ENCODE assay signal across 21 mouse cellular contexts in the genomic region with DNA sequence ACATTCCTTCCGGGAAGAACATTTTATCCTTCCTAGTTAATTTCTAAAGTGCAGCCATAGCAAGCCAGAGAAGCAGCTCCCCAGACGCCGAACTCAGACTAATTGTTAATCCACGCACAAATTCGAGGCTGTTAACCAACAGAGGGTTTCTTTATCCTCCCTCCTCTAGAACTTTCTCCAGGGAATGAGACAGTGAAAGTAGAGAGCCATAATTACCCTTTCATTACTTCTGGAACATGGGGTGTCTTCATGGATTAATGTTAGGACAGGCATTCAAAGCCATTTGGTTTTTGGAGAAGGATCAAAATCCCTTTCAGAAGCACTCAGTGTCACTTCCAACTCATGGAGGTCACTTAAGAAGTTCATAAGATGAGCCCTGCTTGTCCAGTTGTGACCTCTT.
"Had no signal": no experiment of that assay in that cellular context is flagged by ENCODE, and none has a peak within 500 bp of the region (broad histone marks: within the 10 kb centered on the region; RNA-seq: fewer than 3 reads in every experiment).

No protein-coding gene starts in this region.

- H3K27me3 ChIP-seq: heart, embryonic 13.5 days; heart, embryonic 15.5 days; hindbrain, embryonic 13.5 days; hindbrain, embryonic 15.5 days; kidney, embryonic 15.5 days; limb, embryonic 13.5 days; limb, embryonic 15.5 days; liver, embryonic 12.5 days had no signal

- DNase-seq: gastrocnemius, postnatal 14 days; gastrocnemius, postnatal 36 days; heart, adult 11 months; heart, adult 2 months; heart, postnatal 4 days; kidney, adult 11 months; kidney, adult 2 months; kidney, adult 9 months; kidney, postnatal 14 days; kidney, postnatal 36 days had no signal

- H3K4me3 ChIP-seq: heart, adult 2 months; heart, embryonic 13.5 days; heart, embryonic 15.5 days; hindbrain, embryonic 13.5 days; hindbrain, embryonic 15.5 days; kidney, embryonic 15.5 days; limb, embryonic 13.5 days; limb, embryonic 15.5 days; liver, embryonic 12.5 days had no signal

- ATAC-seq: intestine, embryonic 16.5 days; liver, embryonic 12.5 days had no signal

- H3K36me3 ChIP-seq: heart, embryonic 13.5 days; heart, embryonic 15.5 days; hindbrain, embryonic 13.5 days; hindbrain, embryonic 15.5 days; kidney, embryonic 15.5 days; limb, embryonic 13.5 days; limb, embryonic 15.5 days; liver, embryonic 12.5 days had no signal

- H3K27ac ChIP-seq: heart, adult 2 months; heart, embryonic 13.5 days; heart, embryonic 15.5 days; hindbrain, embryonic 13.5 days; hindbrain, embryonic 15.5 days; kidney, embryonic 15.5 days; kidney, postnatal 0 days; limb, embryonic 13.5 days; limb, embryonic 15.5 days; liver, embryonic 12.5 days had no signal

- H3K9ac ChIP-seq: heart, embryonic 13.5 days; heart, embryonic 15.5 days; hindbrain, embryonic 13.5 days; hindbrain, embryonic 15.5 days; kidney, embryonic 15.5 days; limb, embryonic 13.5 days; limb, embryonic 15.5 days; liver, embryonic 12.5 days had no signal

- H3K4me2 ChIP-seq: heart, embryonic 11.5 days; heart, embryonic 13.5 days; heart, embryonic 15.5 days; hindbrain, embryonic 13.5 days; hindbrain, embryonic 15.5 days; kidney, embryonic 15.5 days; limb, embryonic 13.5 days; limb, embryonic 15.5 days; liver, embryonic 12.5 days had no signal

- H3K9me3 ChIP-seq: heart, embryonic 13.5 days; heart, embryonic 15.5 days; hindbrain, embryonic 13.5 days; hindbrain, embryonic 15.5 days; kidney, embryonic 15.5 days; limb, embryonic 13.5 days; limb, embryonic 15.5 days; liver, embryonic 12.5 days had no signal

- H3K4me1 ChIP-seq: hindbrain, embryonic 13.5 days; hindbrain, embryonic 15.5 days; kidney, embryonic 15.5 days; limb, embryonic 13.5 days; limb, embryonic 15.5 days had no signal
